Mouse (Mus musculus) testis, adult 2 months (tissue): Measurements from ENCODE around the gene C1ql4. TPM values are rescaled to one million over a fixed set of nuclear protein-coding genes. Genes with fewer than 3 reads are reported as not detected.

Experiments used
- H3K27ac ChIP-seq: fragments of 200-500 bp; 2 replicates; pipeline ENCODE4 v1.5.1; 2012; ENCODE audit warnings: low read depth, low read length; ENCODE audit not compliant: control insufficient read depth, insufficient read depth
- H3K27me3 ChIP-seq: fragments of 200-500 bp; 2 replicates; pipeline ENCODE4 v1.6.1; 2012; ENCODE audit warnings: mild to moderate bottlenecking, low read length, moderate library complexity; ENCODE audit not compliant: control insufficient read depth, insufficient read depth
- H3K36me3 ChIP-seq: fragments of 200-500 bp; 2 replicates; pipeline ENCODE4 v1.6.1; 2012; ENCODE audit warnings: mild to moderate bottlenecking, low read length; ENCODE audit not compliant: control insufficient read depth, insufficient read depth
- H3K4me1 ChIP-seq: fragments of 200-500 bp; 2 replicates; pipeline ENCODE4 v1.6.1; 2012; ENCODE audit warnings: low read length; ENCODE audit not compliant: control insufficient read depth, insufficient read depth
- H3K4me3 ChIP-seq: fragments of 200-500 bp; 2 replicates; pipeline ENCODE4 v1.5.1; 2012; ENCODE audit warnings: low read depth, mild to moderate bottlenecking, low read length, moderate library complexity, mixed read lengths; ENCODE audit not compliant: control insufficient read depth
- CTCF ChIP-seq: fragments of 200-500 bp; IDR thresholded peaks from 2 replicates; pipeline ENCODE4 v1.5.1; 2012; ENCODE audit warnings: low read depth, mild to moderate bottlenecking, inconsistent platforms, low read length, moderate library complexity; ENCODE audit not compliant: control insufficient read depth, insufficient read depth, insufficient replicate concordance
- POLR2A ChIP-seq: fragments of 200-500 bp; IDR thresholded peaks from 2 replicates; pipeline ENCODE4 v1.6.1; 2012; ENCODE audit warnings: low read depth, mild to moderate bottlenecking, inconsistent platforms, low read length, moderate library complexity; ENCODE audit not compliant: control insufficient read depth
- polyA plus RNA-seq: library from polyadenylated mRNA; depleted of rRNA; stranded (reverse); fragments of >200 nt; gene quantifications from 2 replicates; pipeline ENCODE4 v1.2.3, GENCODE M21; 2012

C1ql4 gene
- polyA plus RNA-seq, 1 experiment = 0.72 TPM

DNA sequence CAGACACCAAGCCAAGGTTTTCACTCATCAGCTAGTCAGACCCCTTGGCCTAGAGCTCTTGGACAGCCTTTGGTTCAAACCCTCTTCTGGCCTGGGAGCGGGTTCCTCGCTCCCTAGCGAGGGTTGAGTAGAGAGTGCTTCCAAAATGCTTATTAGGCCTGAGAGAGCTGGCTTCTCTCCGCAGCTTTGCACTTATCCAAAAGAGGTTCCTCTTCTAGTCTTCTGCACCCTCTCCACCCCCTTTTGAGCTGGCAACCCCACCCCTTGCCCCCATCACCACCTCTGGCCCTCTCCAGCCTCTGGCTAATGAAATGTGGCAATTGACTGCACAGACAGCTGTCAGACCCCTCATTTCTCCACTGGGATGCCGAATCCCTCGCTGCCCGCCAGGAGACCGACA lies 5.3 kb upstream of the C1ql4 start, which contains the start of gene Dnajc22:
TSS of gene Dnajc22 (plus strand) at position 301 of the 400 bp plus-strand sequence.
- peaks cover 26% of the 10 kb centered on the region for H3K4me1 ChIP-seq

DNA sequence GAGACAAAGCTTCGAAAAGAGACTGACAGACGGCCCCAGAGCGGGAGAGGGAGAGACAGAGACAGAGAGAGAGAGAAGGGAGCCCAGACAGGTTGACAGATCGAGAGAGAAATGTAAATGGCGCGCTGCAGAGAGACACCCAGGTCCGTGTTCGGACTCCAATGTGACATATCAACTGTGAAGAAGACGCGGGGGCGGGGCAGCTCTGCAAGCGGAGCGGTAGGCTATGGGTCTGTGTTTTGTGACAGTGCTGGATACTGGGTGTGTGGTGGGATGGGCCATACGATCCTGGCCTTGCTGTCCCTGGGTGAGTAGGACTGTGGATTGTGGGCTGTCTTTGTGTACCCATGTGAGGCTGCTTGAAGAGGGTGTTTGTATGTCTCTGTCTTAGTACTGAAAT lies 1.5 kb upstream of the C1ql4 start:
- Histone ChIP-seq H3K4me3 (no peak overlapping the region), H3K27me3 (peaks cover 4% of the 10 kb centered on the region), H3K27ac (no peak overlapping the region), H3K4me1 (peaks cover 26% of the 10 kb centered on the region), H3K36me3 (no peaks in the 10 kb centered on the region)
- TF ChIP-seq CTCF = no peak
- no peak for TF ChIP-seq POLR2A

More for the DNA sequence above, 5.3 kb upstream of the C1ql4 start, which contains the start of gene Dnajc22:
- no peaks in the 10 kb centered on the region for H3K36me3 ChIP-seq
- TF ChIP-seq POLR2A (no peak), CTCF (no peak)
- peaks cover 25% of the 10 kb centered on the region for H3K27me3 ChIP-seq
- H3K27ac ChIP-seq = no peak within 1 kb of the TSS
- H3K4me3 ChIP-seq = peak within 1 kb of the TSS; percentile 67

DNA sequence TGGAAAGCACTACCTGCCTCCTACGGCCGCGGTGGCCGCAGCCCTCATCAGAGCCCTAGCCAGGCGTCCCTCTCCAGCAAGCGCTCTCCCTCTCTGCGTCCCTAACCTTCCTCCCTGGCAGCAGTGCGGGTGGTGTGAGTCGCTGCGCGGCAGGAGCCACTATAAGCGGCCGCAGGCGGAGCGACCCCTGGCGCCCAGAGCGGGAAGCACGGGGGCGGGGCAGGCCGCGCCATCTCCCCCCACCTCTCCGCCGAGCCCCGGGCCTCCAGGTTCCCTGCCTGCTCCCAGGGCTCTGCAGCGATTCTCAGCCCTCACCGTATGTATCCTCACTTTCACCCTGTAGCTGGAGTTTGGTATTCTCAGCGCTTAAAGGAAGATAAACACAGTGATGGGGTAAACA lies 675 bp upstream of the C1ql4 start:
- Histone ChIP-seq H3K27me3 (peaks cover 4% of the 10 kb centered on the region), H3K27ac (no peak overlapping the region), H3K4me1 (peaks cover 24% of the 10 kb centered on the region), H3K4me3 (peak overlapping the region; percentile 6), H3K36me3 (no peaks in the 10 kb centered on the region)
- TF ChIP-seq POLR2A (no peak), CTCF (peak; percentile 69)

DNA sequence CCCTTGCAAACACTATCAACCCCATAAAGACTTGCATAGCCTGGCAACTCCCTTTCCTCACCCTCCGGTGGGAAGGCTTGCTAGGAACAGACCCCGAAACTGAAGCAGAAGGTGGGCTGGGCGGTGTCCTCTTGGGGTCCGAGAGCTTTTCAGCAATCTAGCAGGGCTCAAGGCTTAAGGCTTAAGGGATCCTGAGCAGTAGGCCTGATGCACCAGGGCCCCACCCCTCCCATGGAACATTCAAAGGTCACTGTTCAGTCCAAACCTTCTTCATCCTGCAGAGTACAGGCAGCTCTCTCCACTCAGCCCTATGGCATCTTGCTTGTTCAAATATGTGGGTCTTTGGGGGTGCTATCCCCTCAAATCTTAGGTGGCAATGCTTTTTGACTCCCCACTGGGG lies 1.6 kb downstream of the C1ql4 start:
- peaks cover 21% of the 10 kb centered on the region for H3K4me1 ChIP-seq
- no peak overlapping the region for H3K27ac ChIP-seq
- TF ChIP-seq POLR2A (no peak), CTCF (no peak)
- peaks cover 2% of the 10 kb centered on the region for H3K27me3 ChIP-seq
- no peaks in the 10 kb centered on the region for H3K36me3 ChIP-seq
- H3K4me3 ChIP-seq = no peak overlapping the region

DNA sequence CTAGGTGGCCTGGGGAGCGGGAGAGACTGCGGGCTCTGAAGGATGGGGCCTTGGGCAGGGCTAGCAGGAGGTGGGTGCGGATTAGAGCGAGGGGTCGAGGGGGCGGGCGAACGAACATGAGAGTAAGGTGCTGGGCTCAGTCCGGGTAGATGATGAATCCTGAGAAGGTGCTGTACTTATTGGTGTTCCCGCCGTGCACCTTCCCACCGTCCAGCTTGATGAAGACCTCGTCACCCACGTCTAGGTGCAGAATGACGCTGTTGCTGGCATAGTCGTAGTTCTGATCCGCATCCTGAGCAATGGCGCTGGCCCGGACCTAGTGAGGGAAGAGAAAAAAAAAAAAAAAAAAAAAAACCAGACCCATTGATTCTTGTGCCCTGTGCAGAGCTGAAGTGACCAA lies 3.0 kb downstream of the C1ql4 start:
- H3K36me3 ChIP-seq = no peaks in the 10 kb centered on the region
- H3K27ac ChIP-seq = no peak overlapping the region
- H3K27me3 ChIP-seq = peaks cover 2% of the 10 kb centered on the region
- TF ChIP-seq POLR2A = no peak
- no peak for TF ChIP-seq CTCF
- H3K4me1 ChIP-seq = peaks cover 21% of the 10 kb centered on the region
- peak overlapping the region; percentile 32 for H3K4me3 ChIP-seq

DNA sequence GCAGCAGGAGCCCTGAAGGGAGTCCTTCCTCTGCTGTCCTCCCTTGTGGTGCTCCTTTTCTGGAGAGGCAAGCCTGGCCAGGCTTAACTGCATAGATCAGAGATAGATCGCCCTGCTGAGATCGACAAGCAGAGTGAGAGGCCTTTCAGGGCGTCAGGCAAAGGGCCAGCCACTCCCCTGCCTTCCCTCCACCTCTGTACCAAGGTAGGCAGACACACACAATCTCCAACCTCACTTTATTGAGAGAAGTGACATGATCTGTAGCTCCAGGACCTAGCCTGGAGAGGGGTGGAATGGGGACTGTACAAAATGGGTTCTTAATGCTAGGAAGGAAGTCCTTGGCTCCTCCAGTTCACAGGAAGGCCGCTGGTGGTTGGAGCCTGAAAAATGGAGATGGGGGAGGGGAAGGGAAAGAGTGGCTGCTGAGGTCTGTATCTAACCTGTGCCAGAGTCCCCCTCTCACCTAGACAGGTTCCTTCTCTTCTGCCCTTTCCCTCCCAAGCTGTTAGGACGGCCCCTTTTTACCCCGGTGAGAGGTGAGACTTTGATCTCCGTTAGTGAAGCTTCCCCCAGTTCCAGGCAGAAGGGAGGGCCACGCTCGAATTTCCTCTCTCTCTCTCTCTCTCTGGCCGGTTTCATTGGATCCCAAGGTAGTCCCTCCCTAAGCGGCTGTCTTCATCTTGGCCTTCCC lies 3.6 kb downstream of the C1ql4 start:
- H3K27ac ChIP-seq = no peak overlapping the region
- peak overlapping the region; percentile 32; the same call in 1 of the 2 replicates for H3K4me3 ChIP-seq
- peaks cover 2% of the 10 kb centered on the region for H3K27me3 ChIP-seq
- no peak for TF ChIP-seq POLR2A
- TF ChIP-seq CTCF = no peak
- no peaks in the 10 kb centered on the region for H3K36me3 ChIP-seq
- H3K4me1 ChIP-seq = peaks cover 20% of the 10 kb centered on the region

DNA sequence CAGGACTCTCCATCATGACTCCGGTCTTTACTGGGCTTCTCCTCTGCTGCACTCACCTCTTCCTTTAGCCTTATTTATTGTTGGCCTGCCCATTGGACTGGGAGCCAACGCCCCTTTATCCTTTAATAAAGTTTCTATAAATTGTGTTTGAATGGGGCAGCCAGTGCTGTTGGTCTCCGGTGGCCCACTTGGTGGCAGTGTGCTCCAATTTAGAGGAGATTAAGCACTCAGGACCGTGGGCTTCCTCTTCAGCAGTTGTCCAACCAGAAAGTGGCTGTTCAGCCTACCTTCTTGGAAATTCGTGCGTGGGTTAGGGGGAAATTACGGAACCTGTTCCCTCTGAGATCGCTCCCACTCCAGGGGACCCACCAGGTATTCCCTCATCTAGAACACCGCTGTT lies 4.4 kb downstream of the C1ql4 start:
- no peaks in the 10 kb centered on the region for H3K36me3 ChIP-seq
- TF ChIP-seq CTCF = peak; percentile 56; the same call in 1 of the 2 replicates
- TF ChIP-seq POLR2A = no peak
- no peak overlapping the region for H3K27ac ChIP-seq
- no peak overlapping the region for H3K4me3 ChIP-seq
- no peaks in the 10 kb centered on the region; the same call in 1 of the 2 replicates for H3K27me3 ChIP-seq
- H3K4me1 ChIP-seq = peaks cover 16% of the 10 kb centered on the region
